Mouse (Mus musculus): ENCODE measurements at regions not wholly inside any gene's neighbourhood (a gene's known extent, or its start where the extent isn't known, plus 50 kb on each side); places are given as distances from the start of the nearest gene placed in this dataset.

- DNase-seq = no peak
Measured at GRCm38 (mm10) chr12:32489415-32490139, 111.1 kb downstream of the Ccdc71l start.

DNA sequence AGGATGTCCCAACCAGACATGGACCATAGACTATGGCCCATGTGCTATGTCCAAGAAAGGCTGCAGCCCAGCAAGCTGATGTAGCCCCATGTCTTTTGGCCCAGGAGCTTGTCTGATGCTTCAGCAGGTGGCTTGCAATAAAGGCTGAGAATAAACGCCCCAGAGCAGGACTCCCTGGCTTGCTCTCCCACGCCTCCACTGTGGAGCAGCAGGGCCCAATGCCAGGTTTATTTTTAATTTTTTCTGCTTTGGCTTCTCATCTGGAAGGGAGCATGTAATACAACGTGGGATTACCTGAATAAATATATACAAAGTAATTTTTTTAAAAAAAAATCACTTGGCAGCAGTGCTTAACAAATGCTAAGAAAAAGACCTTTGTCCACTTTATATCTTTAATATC is 125.7 kb downstream of the Ccdc71l start:
- DNase-seq = no peak

GRCm38 (mm10) chr12:32508671-32509070 is 130.2 kb downstream of the Ccdc71l start:
- no peak for DNase-seq

DNA sequence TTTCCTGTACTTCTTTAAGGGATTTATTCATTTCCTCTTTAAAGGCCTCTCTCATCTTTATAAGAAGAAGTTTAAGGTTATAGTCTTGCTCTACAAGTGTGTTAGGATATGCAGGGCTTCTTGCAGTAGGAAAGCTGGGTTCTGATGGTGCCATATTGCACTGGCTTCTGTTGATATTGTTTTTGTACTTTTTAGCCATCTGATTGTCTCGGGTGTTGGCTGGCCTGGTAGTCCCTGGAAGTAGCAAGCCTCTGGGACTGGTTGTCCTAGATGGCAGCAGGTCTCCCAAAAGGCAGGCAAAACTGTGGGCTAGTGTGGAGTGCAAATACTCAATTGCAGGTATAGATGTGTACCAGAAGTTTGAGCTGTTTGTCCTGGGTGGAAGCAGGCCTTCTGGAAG is 147.1 kb downstream of the Ccdc71l start:
- no peak for DNase-seq

GRCm38 (mm10) chr12:32531216-32531615 is 152.7 kb downstream of the Ccdc71l start:
- DNase-seq = no peak

DNA sequence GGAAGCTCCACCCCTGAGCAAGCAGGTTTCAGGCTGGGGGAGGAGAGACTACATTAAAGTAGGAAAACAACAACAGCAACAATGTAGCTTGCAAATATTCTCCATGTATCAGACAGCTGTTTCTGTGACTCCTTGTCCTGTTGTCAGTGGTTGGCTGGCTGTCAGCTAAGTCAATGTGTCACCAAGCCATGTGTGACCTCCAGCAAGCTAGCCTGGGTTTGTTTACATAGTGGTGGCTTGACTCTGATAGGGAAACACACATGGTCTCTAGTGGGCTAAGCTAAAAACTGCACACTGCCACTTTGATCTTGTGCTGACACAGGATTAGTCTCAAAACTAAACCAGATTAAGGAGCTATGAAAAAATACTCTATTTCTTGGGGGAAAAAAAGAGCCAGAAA is 155.1 kb downstream of the Ccdc71l start:
- peak; percentile 35 for DNase-seq

GRCm38 (mm10) chr12:32545466-32545865 is 167.0 kb downstream of the Ccdc71l start:
- no peak for DNase-seq

- DNase-seq = no peak
Measured at GRCm38 (mm10) chr12:32546356-32546755, 167.9 kb downstream of the Ccdc71l start.

DNA sequence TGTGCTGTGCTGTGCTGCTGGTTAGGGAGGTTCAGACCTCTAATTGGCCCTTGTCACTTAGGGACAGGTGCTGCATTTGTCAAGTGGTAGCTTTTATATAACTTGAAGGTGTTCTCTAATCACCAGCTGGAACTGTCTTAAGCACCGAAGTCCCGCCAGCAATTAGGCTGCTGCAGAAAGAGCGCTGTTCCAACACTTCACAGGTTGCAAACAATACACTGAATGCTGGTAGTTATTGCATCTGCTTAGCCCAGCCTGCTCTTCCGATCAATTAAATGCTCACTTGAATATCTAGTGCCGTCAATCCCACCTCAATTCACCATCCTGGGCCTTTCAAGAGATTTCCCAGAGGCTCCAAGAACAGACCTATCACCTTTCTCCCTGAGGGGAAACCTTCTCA is 175.3 kb downstream of the Ccdc71l start:
- no peak for DNase-seq

DNA sequence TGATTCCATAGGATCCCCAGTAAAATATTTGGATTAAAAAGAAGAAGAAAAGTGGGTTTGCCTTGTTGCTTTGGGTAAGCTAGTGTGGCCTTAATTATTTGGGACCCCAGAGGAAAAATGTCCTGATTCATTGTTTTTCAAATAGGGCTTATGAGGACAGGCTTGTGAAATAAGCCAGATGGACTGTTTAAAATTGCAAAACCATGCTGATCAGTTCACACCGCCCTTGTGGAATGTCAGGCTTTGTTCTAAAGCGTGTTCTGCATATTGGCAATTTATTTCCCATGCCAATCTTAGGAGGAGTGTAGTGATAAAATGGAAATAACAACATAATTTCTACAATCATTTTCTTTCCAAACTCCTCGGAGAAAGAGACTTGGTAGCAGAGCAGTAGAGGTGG is 189.3 kb downstream of the Ccdc71l start:
- DNase-seq = peak; percentile 11

- DNase-seq = no peak
Measured at GRCm38 (mm10) chr12:32581304-32581703, 202.8 kb downstream of the Ccdc71l start.

DNA sequence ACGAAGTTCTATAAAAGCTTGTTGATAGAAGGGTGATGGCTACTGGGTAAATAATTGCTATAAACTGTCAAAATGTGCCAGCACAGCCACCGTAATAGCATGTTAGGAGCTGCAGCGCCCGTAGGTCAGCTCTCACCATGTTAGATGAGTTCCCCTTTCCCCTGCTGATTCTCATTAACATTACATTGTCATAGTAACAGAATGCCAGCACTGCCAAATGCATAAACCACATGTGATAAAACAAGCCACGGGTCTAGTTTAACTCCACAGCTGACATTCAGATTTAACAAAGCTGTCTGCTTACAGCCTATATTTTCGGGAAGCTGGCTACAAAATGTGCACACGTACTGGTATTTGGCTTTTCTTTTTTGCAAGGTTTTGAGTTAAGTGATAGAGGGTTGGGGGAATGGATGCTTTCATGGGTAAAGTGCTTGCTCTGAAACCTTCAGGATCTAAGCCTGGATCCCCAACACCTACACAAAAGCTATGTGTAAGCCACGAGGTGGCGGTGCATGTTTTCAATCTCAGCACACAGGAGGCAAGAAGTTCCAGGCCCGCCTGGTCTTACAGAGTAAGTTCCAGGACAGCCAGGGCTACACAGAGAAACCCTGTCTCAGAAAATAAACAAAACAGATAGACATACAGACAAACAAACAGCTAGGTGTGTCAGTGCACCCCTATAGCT is 217.1 kb upstream of the Nampt start:
- DNase-seq = no peak

DNA sequence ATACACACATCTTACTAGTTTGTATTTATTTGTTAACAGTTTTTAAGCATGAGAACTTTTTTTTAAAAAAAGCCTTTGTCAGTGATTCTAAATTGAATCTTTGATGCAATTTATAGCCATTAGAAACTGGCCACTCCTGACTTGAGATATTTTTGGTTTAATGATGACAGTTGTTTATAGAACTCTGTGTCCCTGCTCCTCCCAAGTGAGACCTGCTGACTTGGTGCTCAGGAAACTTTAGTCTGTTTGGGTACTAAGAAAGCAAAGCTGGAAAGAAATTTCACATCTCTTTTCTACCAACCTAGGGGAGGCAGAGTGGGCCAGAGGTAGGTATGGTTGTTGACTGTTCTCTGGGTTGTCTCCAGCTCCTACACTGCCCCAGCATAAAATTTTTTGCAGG is 214.0 kb upstream of the Nampt start:
- DNase-seq = no peak

GRCm38 (mm10) chr12:32615000-32615399 is 204.3 kb upstream of the Nampt start:
- DNase-seq = no peak

DNA sequence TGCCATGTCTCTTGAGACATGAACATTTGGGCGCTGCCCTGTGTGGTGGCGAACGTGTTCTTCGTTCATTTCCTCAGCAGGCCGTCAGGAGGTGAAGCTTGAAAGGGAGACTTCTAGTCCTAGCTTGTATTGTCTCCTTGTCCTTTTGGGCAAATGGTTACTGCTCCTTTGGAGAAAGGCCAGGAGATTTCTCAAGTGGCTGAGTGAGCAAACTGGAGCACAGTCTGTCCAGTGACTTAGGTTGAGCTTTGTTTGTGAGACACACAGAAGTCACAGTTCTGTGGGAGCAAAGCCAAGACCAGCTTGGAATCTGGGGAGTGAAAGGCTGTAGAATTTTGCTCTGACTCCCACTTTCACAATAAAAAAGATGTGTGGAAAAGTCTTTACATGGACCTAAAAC is 203.3 kb upstream of the Nampt start:
- peak; percentile 61 for DNase-seq

GRCm38 (mm10) chr12:32617031-32617430 is 202.3 kb upstream of the Nampt start:
- DNase-seq = no peak

- DNase-seq = no peak
Measured at GRCm38 (mm10) chr12:32619830-32620229, 199.5 kb upstream of the Nampt start.

- no peak for DNase-seq
Measured at GRCm38 (mm10) chr12:32621739-32622138, 197.6 kb upstream of the Nampt start.

DNA sequence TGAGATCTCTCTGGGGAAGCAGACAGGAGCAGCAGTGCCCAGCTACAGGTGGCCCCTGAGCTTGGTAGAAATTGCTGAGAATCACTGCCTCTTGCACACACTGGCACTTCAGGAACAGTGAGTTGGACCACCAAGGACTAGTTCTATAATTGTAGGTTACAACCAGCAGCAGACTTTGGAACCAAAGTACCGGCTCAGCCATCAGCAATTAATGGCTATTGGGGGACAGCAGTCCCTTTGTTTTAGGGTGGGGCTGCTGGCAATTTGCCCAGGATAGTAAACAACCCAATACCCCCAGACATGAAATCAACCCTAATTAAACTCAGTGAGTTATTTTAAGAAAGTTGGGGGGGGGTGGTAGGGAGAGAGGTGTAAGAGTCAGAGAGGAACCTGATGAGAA is 190.8 kb upstream of the Nampt start:
- DNase-seq = no peak

DNA sequence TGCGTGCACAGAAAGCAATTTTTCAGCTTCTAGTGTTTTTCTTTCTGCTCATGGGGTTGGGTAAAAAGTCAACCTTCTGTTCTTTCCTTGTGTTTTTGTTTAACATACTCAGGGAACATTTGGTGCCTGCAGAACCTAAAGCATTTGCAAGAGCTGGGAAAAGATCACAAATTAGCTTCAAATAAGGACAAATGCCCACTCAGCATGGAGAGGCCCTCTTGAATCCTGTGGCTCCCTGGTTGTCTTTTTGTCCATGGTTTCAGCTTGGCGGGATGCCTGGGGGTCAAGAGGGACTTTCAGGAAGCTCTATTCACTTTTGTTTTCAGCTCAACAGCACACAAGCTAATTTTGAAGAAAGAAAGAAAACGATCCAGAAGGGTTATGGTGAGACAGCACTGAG is 186.4 kb upstream of the Nampt start:
- peak; percentile 18 for DNase-seq

GRCm38 (mm10) chr12:32635055-32635454 is 184.3 kb upstream of the Nampt start:
- DNase-seq = no peak

DNA sequence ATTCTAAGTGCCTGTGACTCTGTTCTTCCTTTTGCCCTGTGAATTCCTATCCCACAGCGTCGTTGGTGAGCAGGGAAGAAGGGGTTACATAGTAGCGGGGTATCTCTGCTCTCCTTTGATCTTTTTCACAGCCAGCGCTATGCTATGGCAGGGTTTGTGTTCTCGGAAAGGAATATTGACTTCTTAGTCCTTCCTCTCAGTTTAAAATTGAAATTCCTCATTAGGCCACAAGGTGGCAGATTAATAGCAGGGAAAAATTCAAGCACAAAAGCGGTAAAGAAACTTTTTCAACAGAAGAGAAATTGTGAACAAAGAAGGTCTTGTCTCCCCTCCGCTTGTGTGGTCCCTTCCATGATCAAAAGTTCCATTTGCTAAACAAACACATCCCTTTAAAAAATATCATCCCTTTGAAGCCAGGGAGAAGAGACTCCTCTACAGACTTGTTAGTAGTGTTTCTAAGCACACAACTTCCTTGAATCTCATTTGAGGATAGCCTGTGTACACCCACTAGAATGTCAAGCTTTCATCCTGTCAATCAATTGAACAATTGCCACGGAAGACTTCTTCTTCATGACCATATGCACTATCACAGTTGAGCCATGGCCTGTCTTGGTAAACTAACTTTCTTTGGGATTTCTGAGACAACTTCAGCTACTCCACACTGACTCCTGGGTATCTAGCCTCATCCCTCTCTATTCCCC is 181.8 kb upstream of the Nampt start:
- DNase-seq = peak; percentile 60

- no peak for DNase-seq
Measured at GRCm38 (mm10) chr12:32640591-32640990, 178.8 kb upstream of the Nampt start.

DNA sequence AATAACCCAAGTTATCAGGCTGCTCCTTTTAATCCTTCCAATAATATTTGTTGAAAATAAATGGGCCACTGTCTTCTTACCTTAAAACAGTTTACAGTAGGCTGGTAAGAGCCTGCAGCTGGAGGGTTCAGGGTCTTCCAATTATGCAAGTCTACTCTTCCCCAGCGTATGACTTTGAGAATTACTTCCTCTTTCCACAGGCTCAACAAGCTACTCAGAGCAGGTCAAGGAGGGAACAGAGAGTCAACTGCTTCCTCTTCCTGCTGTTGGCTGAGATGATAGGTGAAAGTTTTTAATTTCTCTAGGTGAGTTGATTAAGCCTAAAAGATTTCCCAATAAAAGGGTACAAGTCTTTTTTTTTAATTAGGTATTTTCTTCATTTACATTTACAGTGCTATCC is 176.9 kb upstream of the Nampt start:
- no peak for DNase-seq
